Mouse (Mus musculus) neural tube, embryonic 15.5 days (tissue): Measurements from ENCODE around the gene Esf1. TPM values are rescaled to one million over a fixed set of nuclear protein-coding genes. Genes with fewer than 3 reads are reported as not detected.
"Not testable (repeated sequence)": the region's sequence is repeated elsewhere in the genome, so short reads cannot be mapped to it uniquely, and the experiment has no call there.

Source experiments
- ATAC-seq: fragments of 200-750 bp; cut with Nextera tagmentation; 2 replicates; pipeline ENCODE4 v1.8.0; 2017; ENCODE audit warnings: mild to moderate bottlenecking, moderate TSS enrichment, moderate library complexity; ENCODE audit not compliant: low FRiP score
- H3K27ac ChIP-seq: fragments of 300-500 bp; sonication (generic); replicated peaks from 2 replicates; pipeline ENCODE4 v1.5.1; 2015; ENCODE audit warnings: mild to moderate bottlenecking, inconsistent platforms
- H3K27me3 ChIP-seq: fragments of 300-500 bp; sonication (generic); replicated peaks from 2 replicates; pipeline ENCODE4 v1.6.1; 2015; ENCODE audit warnings: inconsistent platforms
- H3K36me3 ChIP-seq: fragments of 300-500 bp; sonication (generic); 2 replicates; pipeline ENCODE4 v1.6.1; 2015; ENCODE audit warnings: inconsistent platforms
- H3K4me1 ChIP-seq: fragments of 300-500 bp; sonication (generic); 2 replicates; pipeline ENCODE4 v1.6.1; 2015; ENCODE audit warnings: inconsistent platforms
- H3K4me2 ChIP-seq: fragments of 300-500 bp; sonication (generic); 2 replicates; pipeline ENCODE4 v1.6.1; 2015; ENCODE audit warnings: inconsistent platforms, mild to moderate bottlenecking, moderate library complexity
- H3K4me3 ChIP-seq: fragments of 300-500 bp; sonication (generic); replicated peaks from 2 replicates; pipeline ENCODE4 v1.5.1; 2015; ENCODE audit warnings: mild to moderate bottlenecking, inconsistent platforms
- H3K9ac ChIP-seq: fragments of 300-500 bp; sonication (generic); replicated peaks from 2 replicates; pipeline ENCODE4 v1.6.1; 2015; ENCODE audit warnings: mild to moderate bottlenecking, inconsistent platforms
- H3K9me3 ChIP-seq: fragments of 300-500 bp; sonication (generic); replicated peaks from 2 replicates; pipeline ENCODE4 v1.6.1; 2016; ENCODE audit warnings: inconsistent platforms
- WGBS: fragments of 180-500 bp; shearing (Covaris S2); methylation state at CpG from one replicate; pipeline ENCODE4 v1.1.7; 2015; ENCODE audit warnings: mixed read lengths; 5-methylcytosine and 5-hydroxymethylcytosine counted together
- polyA plus RNA-seq: library from polyadenylated mRNA; unstranded; fragments of >200 nt; fragmentation: Nextera tagmentation; extraction: Ambion mirVana; gene quantifications from 2 replicates; pipeline ENCODE4 v1.2.1, GENCODE M21; 2015

Gene Esf1
- polyA plus RNA-seq, 1 experiment from 2014 or later, result 18.6 TPM

- no peak overlapping the region for H3K9ac ChIP-seq
- H3K4me3 ChIP-seq, result no peak overlapping the region
- H3K4me1 ChIP-seq, result no peaks in the 10 kb centered on the region
- H3K9me3 ChIP-seq, result no peaks in the 10 kb centered on the region
- no peak for ATAC-seq
- H3K4me2 ChIP-seq, result no peak overlapping the region
- no peaks in the 10 kb centered on the region for H3K27me3 ChIP-seq
- 92% methylated on average over 7 of the region's 7 CpGs for WGBS
- H3K27ac ChIP-seq, result no peak overlapping the region
- H3K36me3 ChIP-seq, result no peaks in the 10 kb centered on the region
These were observed 86.1 kb downstream of the Esf1 start for GRCm38 (mm10) chr2:140084245-140084644.

GRCm38 (mm10) chr2:140080747-140081577 lies 89.4 kb downstream of the Esf1 start:
- WGBS, result 95% methylated on average over 11 of the region's 11 CpGs
- no peaks in the 10 kb centered on the region for H3K27me3 ChIP-seq
- ATAC-seq, result no peak

GRCm38 (mm10) chr2:140079284-140079683 lies 91.1 kb downstream of the Esf1 start:
- ATAC-seq, H3K4me3 ChIP-seq, H3K4me2 ChIP-seq, H3K36me3 ChIP-seq, H3K27ac ChIP-seq, H3K27me3 ChIP-seq, H3K4me1 ChIP-seq, H3K9ac ChIP-seq, H3K9me3 ChIP-seq: not testable (repeated sequence)

More at GRCm38 (mm10) chr2:140080747-140081577, 89.4 kb downstream of the Esf1 start:
- no peak overlapping the region for H3K27ac ChIP-seq
- H3K4me3 ChIP-seq, result no peak overlapping the region
- H3K36me3 ChIP-seq, result no peaks in the 10 kb centered on the region
- H3K4me2 ChIP-seq, result no peak overlapping the region
- H3K9ac ChIP-seq, result no peak overlapping the region
- no peaks in the 10 kb centered on the region for H3K4me1 ChIP-seq
- H3K9me3 ChIP-seq, result no peaks in the 10 kb centered on the region

- Histone ChIP-seq H3K36me3 (no peaks in the 10 kb centered on the region), H3K27ac (no peak overlapping the region), H3K4me2 (no peak overlapping the region), H3K27me3 (no peaks in the 10 kb centered on the region), H3K4me3 (no peak overlapping the region), H3K4me1 (no peaks in the 10 kb centered on the region), H3K9ac (no peak overlapping the region), H3K9me3 (no peaks in the 10 kb centered on the region)
- 58% methylated on average over 6 of the region's 6 CpGs for WGBS
- no peak for ATAC-seq
These were observed 91.6 kb downstream of the Esf1 start for GRCm38 (mm10) chr2:140078600-140079280.

- Histone ChIP-seq H3K4me2 (no peak overlapping the region), H3K36me3 (no peaks in the 10 kb centered on the region), H3K4me1 (no peaks in the 10 kb centered on the region), H3K9ac (no peak overlapping the region), H3K4me3 (no peak overlapping the region), H3K27ac (no peak overlapping the region), H3K27me3 (no peaks in the 10 kb centered on the region), H3K9me3 (no peaks in the 10 kb centered on the region)
- ATAC-seq, result no peak
- 23% methylated on average over 1 of the region's 1 CpGs for WGBS
These were observed 92.9 kb downstream of the Esf1 start for GRCm38 (mm10) chr2:140077476-140077875.

- Histone ChIP-seq H3K9me3 (no peaks in the 10 kb centered on the region), H3K4me1 (no peaks in the 10 kb centered on the region), H3K4me3 (no peak overlapping the region), H3K9ac (no peak overlapping the region), H3K4me2 (no peak overlapping the region), H3K27me3 (no peaks in the 10 kb centered on the region), H3K27ac (no peak overlapping the region), H3K36me3 (no peaks in the 10 kb centered on the region)
- 83% methylated on average over 3 of the region's 3 CpGs for WGBS
- ATAC-seq, result no peak
These were observed 95.2 kb downstream of the Esf1 start for GRCm38 (mm10) chr2:140075150-140075549.

Other genes with a start within 250 kb of the Esf1 start
- gene Tasp1, start 103.8 kb downstream of the Esf1 start, polyA plus RNA-seq, result 20.6 and 26.1 TPM in 2 replicates
- gene Gm17374, start 18.5 kb downstream of the Esf1 start, polyA plus RNA-seq, result not detected in 2 replicates
- gene Ndufaf5, start 85 bp upstream of the Esf1 start, polyA plus RNA-seq, result 56.4 and 69.4 TPM in 2 replicates
- not detected in 2 replicates for gene Sel1l2, start 219.1 kb upstream of the Esf1 start, polyA plus RNA-seq
- 76.1 and 89.4 TPM in 2 replicates for gene Macrod2, start 224.7 kb upstream of the Esf1 start, polyA plus RNA-seq